Mouse (Mus musculus) thymus, postnatal 25 days (tissue): ENCODE data around the gene Git2.

ENCODE experiments used
- DNase-seq: peaks from one replicate; pipeline ENCODE4 v3.0.0; 2022

The Git2 gene

DNA sequence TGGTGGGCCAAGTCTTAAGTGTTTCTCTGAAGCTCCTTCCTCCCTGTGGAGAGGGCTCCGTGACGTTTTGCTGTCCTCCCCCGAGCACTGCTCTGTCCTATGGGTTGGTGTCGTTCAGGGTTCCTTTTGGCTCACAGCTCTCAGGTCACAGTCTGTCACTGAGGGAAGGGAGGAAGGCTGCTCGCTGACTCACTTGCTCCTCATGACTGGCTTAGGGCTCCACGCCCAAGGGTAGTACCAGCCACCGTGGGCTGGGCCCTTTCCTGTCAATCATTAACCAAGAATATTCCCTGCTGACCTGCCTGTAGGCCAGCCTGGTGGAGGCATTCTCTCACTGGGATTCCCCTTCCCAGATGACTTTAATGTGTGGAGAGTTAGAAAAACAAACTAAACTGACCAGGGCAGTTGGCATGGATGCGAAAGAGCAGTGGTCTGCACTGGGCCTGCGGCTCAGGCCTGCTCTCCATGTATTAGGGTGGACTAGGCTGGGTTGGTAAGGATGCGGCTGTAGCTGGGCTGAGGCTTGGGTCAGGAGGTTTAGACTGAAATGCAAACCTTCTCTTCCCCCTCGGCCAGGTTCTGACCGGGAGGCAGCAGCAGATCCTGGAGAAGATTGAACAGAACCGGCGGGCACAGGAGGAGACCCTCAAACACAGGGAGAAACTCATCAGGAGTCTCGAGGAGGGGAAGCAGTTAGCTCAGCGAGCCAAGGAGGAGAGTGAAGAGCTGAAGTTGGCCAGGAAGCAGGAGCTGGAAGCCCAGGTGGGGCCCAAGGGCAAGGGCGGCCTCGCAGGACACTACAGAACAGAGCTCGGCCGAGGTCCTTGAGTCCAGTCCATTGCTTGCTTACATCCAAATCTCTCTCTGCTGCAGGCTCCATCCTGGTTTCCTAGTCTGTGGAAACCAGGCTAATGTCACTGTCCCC, 56.1 kb downstream of the Git2 start:
- no peak for DNase-seq

DNA sequence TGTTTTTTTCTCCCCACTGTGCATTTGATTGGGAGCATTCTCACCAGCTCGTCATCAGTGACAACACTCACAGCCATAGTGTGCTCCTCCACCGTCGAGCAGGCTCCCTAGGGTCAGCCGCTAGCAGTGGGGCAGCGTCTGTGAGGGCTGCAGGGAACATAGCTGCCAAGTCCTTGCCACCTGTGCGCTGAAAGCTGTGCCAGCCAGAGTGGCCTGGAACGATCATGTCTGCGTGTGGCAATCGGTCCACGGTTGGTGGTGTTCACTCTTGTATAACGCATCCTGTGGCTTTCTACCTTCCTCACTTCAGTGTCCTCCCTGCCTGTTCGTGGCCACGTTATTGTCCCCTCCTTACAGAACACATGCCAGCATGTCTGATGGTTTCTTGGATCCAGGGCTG, 56.8 kb downstream of the Git2 start:
- no peak for DNase-seq

DNA sequence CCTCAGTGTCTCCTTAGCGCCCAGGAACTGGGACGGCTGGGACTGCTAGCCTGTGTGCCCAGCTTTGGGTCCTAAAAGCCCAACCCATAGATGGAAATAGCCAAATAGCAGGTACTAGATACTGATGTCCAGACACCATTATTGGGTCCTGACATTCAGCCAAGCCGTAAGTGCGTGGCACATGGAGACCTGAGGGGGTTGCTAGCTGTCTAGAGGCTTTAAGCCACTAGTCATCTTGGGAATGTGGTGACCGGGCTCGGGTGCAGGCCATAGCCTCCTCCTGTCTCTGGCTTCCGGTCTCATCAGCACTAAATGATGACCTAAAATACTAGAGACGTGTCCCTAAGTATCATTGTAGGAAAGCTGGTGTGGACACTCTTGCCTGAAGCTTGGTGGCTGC, 57.4 kb downstream of the Git2 start:
- no peak for DNase-seq

DNA sequence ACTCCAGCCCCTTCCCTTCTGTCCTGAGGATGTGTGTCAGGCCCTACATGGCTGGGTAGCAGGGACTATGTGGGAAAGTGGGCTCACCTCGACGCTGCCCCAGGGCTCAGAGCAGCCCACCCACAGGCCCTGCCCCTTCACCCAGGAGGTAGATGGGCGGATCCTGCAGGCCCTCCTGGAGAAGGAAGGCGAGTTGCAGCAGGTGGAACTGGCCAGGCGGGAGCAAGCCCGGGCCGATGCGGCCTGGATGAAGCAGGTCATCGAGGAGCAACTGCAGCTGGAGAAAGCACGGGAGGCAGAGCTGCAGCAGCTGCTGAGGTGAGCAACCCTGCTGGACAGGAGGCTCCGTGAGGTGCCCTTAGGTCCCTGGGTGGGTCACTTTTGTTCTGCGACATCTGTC, 58.0 kb downstream of the Git2 start:
- DNase-seq = no peak

DNA sequence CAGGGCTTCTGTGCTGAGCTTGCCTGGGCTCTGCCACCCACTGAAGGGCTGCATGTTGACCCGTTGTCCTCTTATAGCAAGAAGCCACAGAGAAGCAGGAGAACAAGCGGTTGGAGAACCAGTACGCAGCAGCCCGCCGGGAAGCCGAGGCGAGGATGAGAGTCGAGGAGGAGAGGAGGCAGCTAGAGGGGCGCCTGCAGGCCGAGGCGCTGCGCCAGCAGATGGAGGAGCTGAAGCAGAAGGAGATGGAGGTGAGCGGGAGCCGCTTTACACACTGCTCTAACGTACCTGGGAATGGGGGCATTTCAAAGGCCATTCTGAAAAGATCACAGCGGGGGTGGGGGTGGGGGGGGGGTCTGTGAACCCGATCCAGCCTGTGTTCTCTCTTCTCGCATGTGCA, 60.8 kb downstream of the Git2 start:
- no peak for DNase-seq

DNA sequence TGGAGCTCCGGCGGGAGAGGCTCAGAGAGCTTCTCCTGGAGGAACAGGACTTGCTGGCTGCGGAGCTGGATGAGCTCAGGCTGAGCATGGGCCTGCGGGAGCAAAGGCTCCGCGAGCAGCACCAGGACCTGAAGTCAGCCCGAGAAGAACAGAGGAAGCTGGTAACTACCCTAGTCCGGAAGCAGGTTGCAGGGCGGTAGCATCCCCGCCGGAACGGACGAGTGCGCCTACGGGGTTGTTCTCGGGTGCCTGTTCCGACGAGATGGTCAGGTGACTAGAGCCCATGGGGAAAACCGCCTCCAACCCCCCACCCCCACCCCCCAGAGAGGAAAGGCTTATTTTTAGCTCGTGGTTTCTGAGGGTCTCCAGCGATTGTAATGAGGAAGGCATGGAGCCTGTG, 66.0 kb downstream of the Git2 start:
- DNase-seq = no peak

DNA sequence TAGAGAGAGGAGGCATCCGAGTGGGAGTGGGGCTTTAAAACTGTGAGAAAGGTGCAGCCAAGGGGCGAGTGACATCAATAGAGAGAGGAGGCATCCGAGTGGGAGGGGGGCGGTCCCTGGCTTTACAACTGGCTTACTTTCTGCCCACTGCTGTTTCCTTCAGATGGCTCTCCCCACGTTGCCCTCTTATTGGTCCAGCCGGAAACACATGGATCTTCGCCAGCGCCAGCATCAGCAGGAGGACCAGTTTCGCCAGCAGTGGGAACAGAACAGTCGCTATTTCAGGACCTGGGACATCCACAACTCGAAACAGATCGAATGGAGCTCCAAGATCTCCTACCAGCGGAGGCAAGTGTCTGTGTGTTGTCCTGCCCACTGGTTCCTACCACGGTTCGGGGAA, 66.8 kb downstream of the Git2 start:
- DNase-seq = no peak

DNA sequence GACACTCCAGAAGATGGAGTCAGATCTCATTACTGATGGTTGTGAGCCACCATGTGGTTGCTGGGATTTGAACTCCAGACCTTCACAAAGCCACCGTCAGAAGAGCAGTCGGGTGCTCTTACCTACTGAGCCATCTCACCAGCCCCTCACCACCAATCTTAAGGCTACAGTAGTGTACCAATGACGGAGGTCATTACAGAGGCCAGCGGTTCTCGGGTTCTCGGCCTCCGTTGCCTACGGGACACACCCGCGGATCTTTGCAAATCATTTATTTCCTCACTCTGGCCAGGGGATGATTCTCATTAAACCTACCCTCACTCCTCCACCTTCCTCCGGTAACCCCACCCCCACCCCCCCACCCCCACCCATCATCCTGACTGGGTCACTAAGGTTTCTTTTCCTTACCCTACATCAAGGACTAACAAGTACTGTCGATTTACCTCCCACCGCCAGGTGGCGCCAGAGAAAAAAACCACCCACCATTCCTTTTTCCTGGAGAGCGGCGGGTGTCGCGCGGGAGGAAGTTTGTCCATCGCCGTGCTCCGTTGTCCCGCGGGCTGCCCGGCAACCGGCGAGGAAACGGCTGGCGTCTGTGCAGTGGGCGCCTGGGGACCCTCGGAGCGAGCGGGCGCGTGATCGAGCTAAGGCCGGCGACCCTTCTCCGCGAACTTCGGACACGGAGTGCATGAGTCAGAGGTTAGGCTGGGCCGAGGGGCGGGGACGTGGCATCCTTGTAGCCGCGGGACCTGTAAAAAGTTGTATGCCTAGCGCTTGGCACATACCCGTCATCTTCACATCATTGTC, 67.8 kb downstream of the Git2 start, which contains the start of gene Tchp:
Tchp (plus strand) TSS at position 496 of the 804 bp plus-strand sequence.
- peak; percentile 94 for DNase-seq

DNA sequence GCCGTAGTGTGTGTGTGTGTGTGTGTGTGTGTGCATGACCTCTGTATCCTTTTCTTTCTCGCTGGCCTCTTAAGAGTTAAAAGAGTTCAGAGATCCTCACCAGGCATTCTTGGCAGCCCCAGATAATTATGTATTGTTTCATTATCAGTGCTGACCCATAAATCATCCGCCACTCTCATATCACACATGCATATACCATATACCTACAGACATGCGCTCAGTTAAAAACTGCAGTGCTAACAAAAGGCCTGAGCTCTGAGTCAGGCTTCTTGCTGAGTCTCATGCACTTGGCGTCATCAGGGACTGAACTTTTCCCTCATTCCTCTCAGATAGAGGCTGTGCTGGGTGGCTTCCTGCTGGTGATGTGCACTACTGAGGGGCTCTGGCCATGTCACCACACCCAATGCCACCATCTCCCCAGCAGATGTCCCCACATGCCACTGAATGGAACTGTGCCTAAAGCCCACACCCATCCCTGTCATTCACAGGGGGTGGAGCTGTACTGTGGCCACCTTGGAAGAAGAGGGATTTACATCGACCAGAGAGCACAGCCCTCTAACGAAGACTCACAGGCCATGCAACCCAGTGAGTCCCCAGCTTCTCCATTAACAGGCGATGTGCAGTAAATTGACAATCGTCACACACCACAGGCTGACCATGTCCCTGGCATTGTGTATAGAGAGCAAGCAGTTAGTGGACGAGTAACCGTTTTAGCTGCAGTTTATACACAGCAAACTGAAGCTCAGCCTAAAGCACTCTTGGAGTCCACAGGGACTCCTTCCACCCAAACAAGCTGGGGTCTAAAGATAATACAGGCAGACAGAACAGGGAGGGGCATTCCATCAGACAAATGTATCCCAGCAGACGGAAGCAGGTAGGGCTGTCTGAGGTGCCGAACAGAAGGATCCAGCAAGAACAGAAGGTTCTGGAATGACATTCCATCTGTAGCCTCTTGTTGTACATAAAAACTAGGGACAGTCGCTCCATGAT, 72.6 kb downstream of the Git2 start:
- no peak for DNase-seq

DNA sequence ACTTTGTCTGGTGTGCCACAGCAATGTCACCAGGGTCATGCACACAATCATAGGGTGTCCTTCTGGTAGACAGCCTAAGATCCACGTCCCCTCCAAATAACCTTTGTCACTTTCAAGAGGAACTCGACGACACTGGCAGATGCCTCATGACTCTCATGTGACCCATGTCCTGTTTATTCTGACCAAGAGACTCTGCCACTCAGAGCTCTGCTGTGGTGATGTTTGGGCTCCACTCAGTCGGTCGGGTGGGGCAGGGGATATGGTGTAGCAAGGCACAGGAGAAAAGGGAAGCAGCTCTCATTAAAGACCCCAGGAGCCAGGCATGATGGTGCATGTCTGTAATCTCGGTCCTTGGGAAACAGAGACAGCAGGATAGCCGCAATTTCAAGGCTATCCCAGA, 76.3 kb downstream of the Git2 start:
- DNase-seq = no peak

DNA sequence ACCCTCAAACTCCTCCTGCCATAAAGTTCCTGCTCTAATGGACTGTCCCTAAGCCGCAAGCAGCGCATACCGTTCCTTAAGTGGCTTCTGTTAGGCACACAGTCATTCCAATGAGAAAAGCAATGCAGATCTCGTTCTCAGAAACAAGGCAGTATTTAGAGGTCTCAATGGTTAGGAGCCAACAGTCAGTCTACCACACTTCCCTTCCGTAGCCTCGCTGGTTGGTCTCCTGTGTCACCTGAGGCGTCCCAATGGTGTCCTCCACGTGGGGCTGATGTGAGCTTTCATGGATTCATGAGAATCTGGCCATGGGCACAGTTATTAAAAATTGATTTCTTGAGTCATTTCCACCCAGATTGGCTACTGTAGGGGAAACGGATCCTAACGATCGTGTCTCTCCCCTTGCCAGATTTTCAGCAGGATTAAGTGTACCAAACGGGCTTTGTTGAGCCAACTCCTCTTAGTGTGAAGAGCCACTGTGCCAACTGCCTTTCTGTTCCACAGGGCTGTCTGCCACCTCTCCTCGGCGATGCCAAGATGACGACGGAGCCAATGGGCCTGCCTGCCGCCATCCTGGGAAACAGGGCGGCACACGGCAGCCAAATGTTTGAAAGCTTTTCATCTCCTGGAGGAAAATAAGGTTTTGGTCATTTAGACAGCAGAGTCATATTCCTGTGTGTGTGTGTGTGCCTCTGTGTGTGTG, 77.1 kb downstream of the Git2 start:
- no peak for DNase-seq

DNA sequence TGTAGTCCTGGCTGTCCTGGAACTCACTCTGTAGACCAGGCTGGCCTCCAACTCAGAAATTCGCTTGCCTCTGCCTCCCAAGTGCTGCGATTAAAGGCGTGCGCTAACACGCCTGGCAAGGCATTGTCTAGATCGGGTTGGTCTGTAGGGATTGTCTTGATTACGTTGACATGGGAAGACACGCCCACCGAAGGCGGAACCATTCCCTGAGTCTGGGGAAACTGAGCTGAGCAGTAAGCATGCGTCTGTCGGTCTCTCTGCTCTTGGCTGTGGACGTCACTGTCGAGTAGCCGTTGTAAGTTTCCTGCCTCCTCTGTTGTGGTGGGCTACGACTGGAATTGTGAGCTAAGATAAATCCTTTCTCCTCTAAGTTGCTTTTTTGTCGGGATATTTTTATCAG, 78.4 kb downstream of the Git2 start:
- no peak for DNase-seq

DNA sequence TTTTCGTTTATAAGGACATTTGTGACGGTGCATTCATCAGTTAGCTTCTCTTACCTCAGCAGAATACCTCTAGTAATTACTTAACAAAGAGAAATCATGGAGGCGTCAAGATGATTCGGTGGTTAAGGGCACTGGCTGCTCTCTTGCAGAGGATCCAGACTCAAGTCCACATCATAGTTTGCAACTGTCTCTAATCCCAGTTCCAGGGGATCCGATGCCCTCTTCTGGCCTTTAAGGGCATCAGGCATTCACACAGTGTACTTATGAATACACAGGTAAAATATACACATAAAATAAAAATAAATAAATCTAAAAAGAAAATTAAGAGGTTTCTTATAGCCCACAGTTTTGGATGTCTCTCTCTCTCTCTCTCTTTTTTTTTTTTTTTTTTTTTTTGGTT, 79.5 kb downstream of the Git2 start:
- DNase-seq = no peak

DNA sequence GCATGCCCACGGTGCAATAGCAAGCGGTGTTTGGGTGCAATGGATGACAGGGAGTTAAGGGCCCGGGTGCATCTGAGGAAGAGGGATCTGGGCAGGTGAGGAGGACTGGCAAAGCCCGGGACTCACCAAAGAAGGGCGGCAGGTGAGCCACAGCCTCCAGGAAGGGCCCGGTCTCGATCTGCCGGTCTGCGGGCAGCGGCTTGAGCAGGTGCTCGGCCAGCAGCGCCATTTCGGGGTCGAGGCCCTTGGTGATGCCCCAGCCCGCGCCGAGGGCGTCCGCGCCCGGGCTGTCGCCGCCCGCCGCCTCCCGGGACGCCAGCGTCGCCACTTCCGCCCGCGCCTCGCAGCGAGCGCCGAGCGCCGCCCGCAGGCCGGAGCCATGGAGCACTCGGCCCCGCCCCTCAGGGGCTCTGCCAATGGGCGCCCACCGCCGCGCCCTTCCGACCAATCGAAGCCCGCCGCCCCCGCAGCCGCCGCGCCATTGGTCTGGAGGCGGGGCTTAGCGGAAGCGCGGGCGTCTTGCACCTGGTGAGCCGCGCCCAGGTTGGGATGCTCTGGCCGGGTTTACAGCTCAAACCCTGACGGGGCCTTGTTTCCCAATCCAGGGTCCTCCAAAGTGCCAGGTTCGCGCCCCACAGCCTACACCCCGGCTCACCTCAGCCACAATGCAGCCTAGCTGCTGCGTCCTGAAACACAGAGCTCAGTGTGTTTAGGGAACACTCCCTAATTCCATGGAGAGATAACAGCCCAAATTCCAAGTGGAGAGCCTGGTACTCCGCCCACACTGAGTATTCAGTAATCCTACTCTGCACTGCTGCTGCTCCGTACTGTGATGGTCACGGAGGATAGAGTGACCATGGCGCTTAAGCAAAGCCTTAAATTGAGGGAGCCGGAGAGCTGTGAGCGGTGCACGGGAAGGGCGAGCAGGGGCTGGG, 84.4 kb downstream of the Git2 start, which contains the start of gene Gltp:
Gltp (minus strand) TSS at position 352 of the 935 bp plus-strand sequence.
- DNase-seq = peak; percentile 97

DNA sequence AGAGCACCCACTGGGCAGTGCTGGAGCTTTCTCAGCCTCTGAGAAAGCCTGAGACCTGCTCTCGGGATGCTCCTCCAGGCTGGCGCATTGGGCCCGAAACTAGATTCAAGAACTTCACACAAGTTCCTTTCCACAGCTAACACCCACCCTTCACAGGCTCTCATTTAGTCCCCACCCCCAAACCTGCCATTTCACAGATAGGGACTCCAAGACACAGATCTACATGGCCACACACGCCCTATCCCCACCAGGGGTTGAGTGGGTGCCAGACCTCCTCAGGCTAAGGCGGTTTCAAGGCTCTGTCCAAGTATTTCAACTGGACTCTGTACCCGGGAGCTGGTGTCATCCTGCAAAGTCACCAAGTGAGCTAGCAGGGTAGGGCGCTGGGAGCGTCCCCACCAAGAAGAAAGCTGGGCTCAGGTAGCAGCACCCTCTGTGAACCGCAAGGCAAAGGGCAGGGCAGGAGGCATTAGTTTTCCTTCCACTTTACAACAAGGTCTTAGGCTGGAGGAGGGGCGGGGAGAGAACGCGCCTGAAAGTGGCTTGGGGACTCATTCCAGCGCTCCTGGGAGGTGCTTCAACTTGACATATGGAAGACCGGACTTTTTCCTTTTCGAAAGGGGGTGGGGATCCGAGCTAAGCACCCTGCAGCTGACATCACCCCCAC, 85.5 kb downstream of the Git2 start:
- peak; percentile 42 for DNase-seq

DNA sequence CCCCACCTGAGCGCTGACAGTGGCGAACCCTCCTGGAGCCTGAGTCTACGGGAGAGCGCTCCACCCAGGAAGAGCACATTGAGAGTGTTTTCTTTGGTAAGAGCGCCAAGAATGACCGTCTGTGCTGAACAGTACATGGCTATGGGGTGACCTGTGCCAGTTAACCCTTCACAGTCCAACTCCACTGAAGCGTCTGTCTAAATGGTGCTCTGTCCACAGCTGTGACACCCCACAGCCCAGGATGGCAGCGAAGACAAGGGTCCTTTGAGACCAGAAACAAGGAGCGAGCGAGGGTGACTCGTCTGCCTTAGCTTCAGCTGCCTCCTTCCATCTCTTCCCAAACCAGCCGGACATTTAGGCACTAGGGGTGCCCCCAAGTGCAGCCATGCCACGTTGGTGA, 86.6 kb downstream of the Git2 start:
- no peak for DNase-seq

DNA sequence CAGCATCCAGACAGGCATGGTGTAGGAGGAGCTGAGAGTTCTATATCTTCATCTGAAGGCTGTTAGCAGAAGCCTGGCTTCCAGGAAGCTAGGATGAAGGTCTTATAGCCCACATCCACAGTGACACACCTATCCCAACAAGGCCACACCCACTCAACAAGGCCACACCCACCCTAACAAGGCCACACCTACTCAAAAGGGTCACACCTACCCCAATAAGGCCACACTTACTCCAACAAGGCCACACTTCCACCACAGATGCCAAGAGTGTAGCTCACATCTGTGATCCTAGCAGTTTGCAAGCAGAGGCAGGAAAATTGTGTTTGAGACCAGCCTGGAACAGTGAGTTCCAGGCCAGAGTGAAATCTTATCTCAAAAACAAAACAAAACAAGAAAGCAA, 87.4 kb downstream of the Git2 start:
- no peak for DNase-seq

DNA sequence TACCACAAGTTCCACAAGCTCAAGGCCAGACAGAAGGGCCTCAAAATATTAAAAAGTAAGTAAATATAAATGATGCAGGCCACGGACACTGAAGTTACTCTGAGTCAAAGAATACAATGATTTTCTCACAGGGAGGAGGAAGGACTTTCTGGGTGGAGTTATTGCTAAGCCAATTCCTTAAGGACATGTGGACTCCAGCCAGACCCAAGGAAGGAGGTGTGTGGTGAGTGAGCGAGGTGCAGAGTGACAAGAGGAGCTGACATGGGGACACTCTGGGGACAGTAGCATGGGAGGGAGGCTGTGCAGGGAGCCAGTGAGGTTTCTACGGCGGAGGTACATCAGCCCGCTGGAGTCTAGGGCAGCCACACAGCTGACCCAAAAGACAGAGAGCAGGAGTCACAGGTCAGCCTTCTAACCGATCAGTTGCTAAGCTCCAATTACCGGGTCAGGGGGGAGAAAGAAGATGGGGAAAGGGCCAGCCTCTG, 88.5 kb downstream of the Git2 start:
- DNase-seq = no peak

DNA sequence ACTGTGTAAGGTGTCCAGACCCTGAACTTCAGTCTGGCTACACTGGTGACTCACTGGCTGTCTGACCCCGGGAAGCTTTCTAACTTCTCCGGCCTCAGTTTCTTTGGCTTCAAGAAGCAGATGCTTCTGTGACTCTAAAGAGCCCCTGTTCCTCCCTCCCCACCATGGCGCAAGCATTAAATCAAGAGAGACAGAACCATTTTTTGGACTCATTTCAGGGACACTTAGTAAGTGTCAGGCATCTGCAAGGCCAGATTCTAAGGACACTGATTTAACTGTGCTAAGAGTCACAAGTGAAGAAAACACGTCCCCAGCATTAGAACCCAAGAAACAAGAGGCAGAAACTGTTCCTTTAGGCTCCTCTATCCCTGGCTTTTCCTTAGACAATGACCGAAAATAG, 89.3 kb downstream of the Git2 start:
- DNase-seq = no peak

DNA sequence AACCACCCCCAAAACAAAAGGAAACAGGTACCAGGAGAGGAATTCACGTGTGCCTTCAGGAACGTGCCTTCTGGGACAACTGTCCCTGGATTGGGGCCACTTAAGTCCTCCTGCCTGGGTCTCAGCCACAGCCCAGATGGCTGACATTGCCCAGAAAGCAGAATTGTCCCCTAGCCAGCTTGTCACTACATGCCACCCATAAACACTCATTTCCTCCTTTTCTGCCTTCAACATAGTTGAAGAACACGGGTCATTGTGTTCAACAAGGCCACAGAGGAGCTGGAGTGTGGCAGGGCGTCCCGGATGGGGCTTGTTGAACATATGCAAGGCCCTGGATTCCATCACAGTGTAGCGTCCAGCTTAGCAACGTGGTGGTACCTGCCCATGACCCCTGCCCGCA, 93.6 kb downstream of the Git2 start:
- DNase-seq = no peak
